Mouse (Mus musculus) lung, embryonic 14.5 days (tissue): ENCODE measurements around the gene Mical1. TPM values are rescaled to one million over a fixed set of nuclear protein-coding genes. Genes with fewer than 3 reads are reported as not detected.
A peak's percentile ranks its signal among the peaks of the same experiment; 100 is the strongest.

Experiments used
- ATAC-seq: fragments of 200-750 bp; cut with Nextera tagmentation; 2 replicates; pipeline ENCODE4 v1.8.0; 2017; ENCODE audit warnings: mild to moderate bottlenecking, moderate TSS enrichment, moderate library complexity; ENCODE audit not compliant: insufficient read depth
- DNase-seq: peaks from one replicate; pipeline ENCODE4 v3.0.0-alpha.2; 2015
- H3K27ac ChIP-seq: fragments of 300-500 bp; sonication (generic); 2 replicates; pipeline ENCODE4 v1.5.1; 2014; ENCODE audit warnings: low read depth, mild to moderate bottlenecking, moderate library complexity
- H3K27me3 ChIP-seq: fragments of 300-500 bp; sonication (generic); 2 replicates; pipeline ENCODE4 v1.6.1; 2014; ENCODE audit warnings: low read length, control low read depth; ENCODE audit not compliant: insufficient read depth
- H3K36me3 ChIP-seq: fragments of 300-500 bp; sonication (generic); 2 replicates; pipeline ENCODE4 v1.6.1; 2014; ENCODE audit warnings: control low read depth; ENCODE audit not compliant: insufficient read depth
- H3K4me1 ChIP-seq: fragments of 300-500 bp; sonication (generic); 2 replicates; pipeline ENCODE4 v1.6.1; 2014; ENCODE audit warnings: antibody characterized with exemption, control low read depth; ENCODE audit not compliant: insufficient read depth
- H3K4me2 ChIP-seq: fragments of 300-500 bp; sonication (generic); 2 replicates; pipeline ENCODE4 v1.6.1; 2014; ENCODE audit warnings: mild to moderate bottlenecking
- H3K4me3 ChIP-seq: fragments of 300-500 bp; sonication (generic); 2 replicates; pipeline ENCODE4 v1.5.1; 2014; ENCODE audit warnings: low read depth, low read length
- H3K9ac ChIP-seq: fragments of 300-500 bp; sonication (generic); 2 replicates; pipeline ENCODE4 v1.6.1; 2014
- H3K9me3 ChIP-seq: fragments of 300-500 bp; sonication (generic); 2 replicates; pipeline ENCODE4 v1.6.1; 2016; ENCODE audit warnings: low read depth, low read length, control low read depth
- CTCF ChIP-seq: IDR thresholded peaks from 2 replicates; pipeline ENCODE4 v1.5.1; 2016; ENCODE audit warnings: antibody characterized with exemption, low read depth
- WGBS: fragments of 180-500 bp; shearing (Covaris S2); extraction: QIAGEN DNeasy Blood & Tissue Kit; methylation state at CpG from one replicate; pipeline ENCODE4 v1.1.7; 2014; 5-methylcytosine and 5-hydroxymethylcytosine counted together
- polyA plus RNA-seq: library from polyadenylated mRNA; unstranded; fragments of >200 nt; fragmentation: Nextera tagmentation; extraction: Ambion mirVana; gene quantifications from 2 replicates; pipeline ENCODE4 v1.2.1, GENCODE M21; 2014

The Mical1 gene
- polyA plus RNA-seq, 1 experiment from 2014 or later, result 78.7 TPM

DNA sequence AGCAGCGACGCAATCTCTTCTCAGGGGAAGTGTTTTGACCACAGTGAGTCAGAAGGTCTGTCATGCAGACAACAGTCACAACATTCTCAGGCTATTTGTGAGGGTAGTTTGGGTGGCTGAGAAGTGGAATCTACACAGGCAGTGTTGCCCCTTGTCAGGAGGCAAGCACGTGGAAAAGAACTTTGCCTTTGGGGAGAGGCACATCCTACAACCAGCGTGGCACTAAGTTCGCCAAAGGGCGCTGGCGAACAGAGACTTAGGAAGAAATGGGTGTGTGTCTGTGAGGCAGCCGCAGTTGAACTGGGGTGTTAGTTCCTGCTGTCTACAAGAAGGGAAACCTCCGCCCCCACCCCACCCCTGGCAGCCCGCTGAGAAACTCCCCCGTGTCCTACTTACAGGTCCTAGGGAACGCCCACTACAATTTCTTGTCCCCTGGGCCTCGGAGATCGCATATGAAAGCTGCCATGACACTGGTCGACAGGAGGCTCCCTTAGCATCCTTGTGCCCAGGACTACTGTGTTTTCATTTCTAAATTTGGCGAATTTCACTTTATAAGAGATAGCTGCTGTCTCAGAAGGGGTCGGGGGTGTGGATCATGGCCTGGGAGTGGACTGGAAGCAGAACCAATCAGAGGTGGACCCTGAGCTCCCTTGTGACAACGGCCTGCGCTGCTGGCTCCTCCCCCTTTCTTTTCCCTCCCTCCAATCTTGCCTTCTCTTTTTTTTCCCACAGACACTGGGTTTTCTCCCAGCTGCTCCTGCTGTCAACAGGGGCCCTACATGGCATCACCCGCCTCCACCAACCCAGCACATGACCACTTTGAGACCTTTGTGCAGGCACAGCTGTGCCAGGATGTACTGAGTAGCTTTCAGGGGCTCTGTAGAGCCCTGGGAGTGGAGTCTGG is 1.4 kb downstream of the Mical1 start:
- TF ChIP-seq CTCF, result no peak
- H3K27ac ChIP-seq, result peak overlapping the region; percentile 95
- peak; percentile 87 for DNase-seq
- H3K4me3 ChIP-seq, result peak overlapping the region; percentile 63
- no peaks in the 10 kb centered on the region for H3K9me3 ChIP-seq
- H3K4me1 ChIP-seq, result peaks cover 12% of the 10 kb centered on the region
- H3K9ac ChIP-seq, result peak overlapping the region; percentile 76
- H3K36me3 ChIP-seq, result peaks cover 35% of the 10 kb centered on the region
- H3K4me2 ChIP-seq, result peak overlapping the region; percentile 83
- ATAC-seq, result peak; percentile 80
- WGBS, result 2% methylated on average over 20 of the region's 20 CpGs
- H3K27me3 ChIP-seq, result no peaks in the 10 kb centered on the region

DNA sequence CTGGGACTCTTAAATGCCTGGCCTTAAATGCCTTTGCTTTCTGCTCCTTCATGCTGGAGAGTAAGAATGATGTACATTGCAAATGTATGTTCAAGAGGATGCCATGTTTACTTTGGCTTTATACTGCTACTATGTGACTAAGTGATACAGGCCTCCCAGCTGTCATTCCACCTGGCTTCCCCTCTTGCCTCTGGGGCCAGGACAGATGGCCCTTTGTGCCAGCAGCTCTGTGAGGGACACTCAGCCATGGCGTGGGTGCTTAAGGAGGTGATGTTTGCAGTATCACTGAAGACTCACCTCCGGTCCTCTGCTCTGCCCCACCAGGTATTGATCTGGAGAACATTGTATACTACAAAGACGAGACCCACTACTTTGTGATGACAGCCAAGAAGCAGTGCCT is 3.8 kb downstream of the Mical1 start:
- H3K36me3 ChIP-seq, result peaks cover 59% of the 10 kb centered on the region
- 75% methylated on average over 3 of the region's 3 CpGs for WGBS
- H3K4me3 ChIP-seq, result no peak overlapping the region
- H3K9me3 ChIP-seq, result no peaks in the 10 kb centered on the region
- no peak overlapping the region for H3K9ac ChIP-seq
- TF ChIP-seq CTCF, result no peak
- H3K4me1 ChIP-seq, result peaks cover 10% of the 10 kb centered on the region
- DNase-seq (no peak), ATAC-seq (no peak)
- H3K27ac ChIP-seq, result no peak overlapping the region
- no peak overlapping the region for H3K4me2 ChIP-seq
- H3K27me3 ChIP-seq, result no peaks in the 10 kb centered on the region

DNA sequence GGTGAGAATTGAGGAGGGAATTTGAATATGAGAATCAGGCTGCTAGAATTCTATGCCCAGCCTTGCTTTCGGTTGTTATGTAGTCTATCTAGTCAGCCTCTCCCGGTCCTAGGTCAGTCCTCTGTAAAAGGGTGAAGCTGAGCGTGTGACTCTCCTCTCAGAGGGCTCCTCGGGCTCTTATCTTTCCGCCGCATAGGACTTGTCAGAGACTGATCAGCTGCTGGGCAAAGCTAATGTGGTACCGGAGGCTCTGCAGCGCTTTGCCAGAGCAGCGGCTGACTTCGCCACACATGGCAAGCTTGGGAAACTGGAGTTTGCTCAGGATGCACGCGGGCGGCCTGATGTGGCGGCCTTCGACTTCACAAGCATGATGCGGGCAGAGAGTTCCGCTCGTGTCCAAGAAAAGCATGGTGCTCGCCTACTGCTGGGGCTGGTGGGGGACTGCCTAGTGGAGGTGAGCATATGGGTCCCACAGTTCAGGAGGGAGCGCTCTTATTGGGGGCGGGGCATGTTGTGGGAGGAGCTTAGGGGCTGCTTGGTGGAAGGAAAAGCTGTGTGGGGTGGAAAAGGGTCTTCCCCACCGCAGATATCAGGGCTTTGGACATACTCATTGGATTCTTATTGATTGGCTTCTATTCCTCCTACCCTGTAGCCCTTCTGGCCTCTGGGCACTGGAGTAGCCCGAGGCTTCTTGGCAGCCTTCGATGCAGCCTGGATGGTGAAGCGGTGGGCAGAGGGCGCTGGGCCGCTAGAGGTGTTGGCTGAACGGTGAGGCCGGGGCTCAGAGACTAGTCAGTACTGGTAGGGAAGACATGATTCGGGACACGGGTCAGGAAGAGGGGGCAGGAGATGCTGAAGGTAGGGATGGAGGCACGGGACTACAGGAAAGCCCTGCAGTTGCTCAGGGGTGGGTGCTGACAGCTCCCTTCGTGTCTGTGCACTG is 5.1 kb downstream of the Mical1 start:
- TF ChIP-seq CTCF, result no peak
- Histone ChIP-seq H3K4me2 (0 out of 2 replicates have a peak overlapping the region, but pooled peaks have one; percentile 7), H3K27me3 (no peaks in the 10 kb centered on the region), H3K4me1 (peaks cover 4% of the 10 kb centered on the region; the same call in 1 of the 2 replicates), H3K9me3 (no peaks in the 10 kb centered on the region), H3K4me3 (no peak overlapping the region), H3K36me3 (peaks cover 72% of the 10 kb centered on the region), H3K9ac (no peak overlapping the region), H3K27ac (no peak overlapping the region)
- DNase-seq, result peak; percentile 21
- 57% methylated on average over 33 of the region's 33 CpGs for WGBS
- no peak for ATAC-seq

- Histone ChIP-seq H3K4me3 (no peak overlapping the region), H3K4me1 (peaks cover 4% of the 10 kb centered on the region; the same call in 1 of the 2 replicates), H3K9ac (no peak overlapping the region), H3K27ac (no peak overlapping the region), H3K36me3 (peaks cover 84% of the 10 kb centered on the region), H3K27me3 (no peaks in the 10 kb centered on the region), H3K4me2 (no peak overlapping the region), H3K9me3 (no peaks in the 10 kb centered on the region)
- no peak for ATAC-seq
- no peak for DNase-seq
- no peak for TF ChIP-seq CTCF
- 88% methylated on average over 7 of the region's 7 CpGs for WGBS
Measured at GRCm38 (mm10) chr10:41482446-41482845, 6.3 kb downstream of the Mical1 start.

DNA sequence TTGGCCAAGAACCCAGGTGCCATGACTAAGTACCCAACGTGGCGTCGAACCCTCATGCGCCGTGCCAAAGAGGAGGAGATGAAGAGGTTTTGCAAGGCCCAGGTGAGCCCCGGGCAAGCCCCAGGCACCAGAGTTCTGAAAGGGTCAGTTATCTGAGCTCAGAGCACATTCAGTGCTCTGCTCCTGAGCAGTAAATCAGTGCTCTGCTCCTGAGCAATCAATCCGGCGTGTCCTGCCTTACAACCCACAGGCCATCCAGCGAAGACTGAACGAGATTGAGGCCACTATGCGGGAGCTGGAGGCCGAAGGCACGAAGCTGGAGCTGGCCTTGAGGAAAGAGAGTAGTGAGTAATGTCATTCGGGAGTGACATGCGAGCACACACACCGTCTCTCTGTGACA is 9.7 kb downstream of the Mical1 start:
- 85% methylated on average over 16 of the region's 16 CpGs for WGBS
- no peak for TF ChIP-seq CTCF
- ATAC-seq (no peak), DNase-seq (no peak)
- Histone ChIP-seq H3K27ac (no peak overlapping the region), H3K36me3 (peaks cover 75% of the 10 kb centered on the region), H3K27me3 (no peaks in the 10 kb centered on the region), H3K4me1 (peaks cover 4% of the 10 kb centered on the region), H3K4me3 (no peak overlapping the region), H3K9ac (no peak overlapping the region), H3K4me2 (no peak overlapping the region), H3K9me3 (no peaks in the 10 kb centered on the region)

GRCm38 (mm10) chr10:41486506-41487170 is 10.5 kb downstream of the Mical1 start:
- no peak overlapping the region for H3K4me3 ChIP-seq
- no peaks in the 10 kb centered on the region for H3K27me3 ChIP-seq
- no peak for DNase-seq
- H3K9me3 ChIP-seq, result no peaks in the 10 kb centered on the region
- H3K4me1 ChIP-seq, result peaks cover 4% of the 10 kb centered on the region
- TF ChIP-seq CTCF, result no peak
- no peak for ATAC-seq
- H3K36me3 ChIP-seq, result peaks cover 69% of the 10 kb centered on the region
- WGBS, result 79% methylated on average over 14 of the region's 14 CpGs
- H3K9ac ChIP-seq, result no peak overlapping the region
- no peak overlapping the region for H3K27ac ChIP-seq
- no peak overlapping the region for H3K4me2 ChIP-seq
